Mouse (Mus musculus) cortical plate, adult 2 months (tissue): ENCODE data around the gene Fcer1a.

ENCODE experiments used
- CTCF ChIP-seq: fragments of 200-500 bp; IDR thresholded peaks from 2 replicates; pipeline ENCODE4 v1.5.1; 2011; ENCODE audit warnings: mild to moderate bottlenecking, control low read depth, low read length; ENCODE audit not compliant: insufficient read depth; ENCODE audit errors: extremely low read depth
- POLR2A ChIP-seq: fragments of 200-500 bp; IDR thresholded peaks from 2 replicates; pipeline ENCODE4 v1.6.1; 2011; ENCODE audit warnings: mild to moderate bottlenecking, low read length, control low read depth; ENCODE audit not compliant: insufficient read depth; ENCODE audit errors: extremely low read depth

DNA sequence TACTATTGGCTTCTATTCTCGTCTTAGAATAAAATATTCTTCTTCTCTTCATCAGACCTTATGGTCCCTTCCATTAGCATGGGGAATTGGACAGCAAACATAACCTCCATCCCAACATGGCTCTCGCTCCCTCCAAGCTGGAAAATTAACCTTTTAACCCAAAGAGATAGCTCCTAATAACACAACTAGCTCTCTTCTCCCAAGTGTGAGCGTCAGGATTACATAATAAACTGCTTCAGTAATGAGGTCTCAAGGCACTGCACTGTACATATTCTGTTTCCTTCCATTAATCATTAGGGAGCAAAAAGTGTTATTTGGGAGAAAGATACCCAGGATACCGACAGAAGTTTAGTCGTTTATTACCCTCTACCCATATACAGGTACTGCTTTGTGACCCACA, 14.9 kb downstream of the Fcer1a start, which contains the start of gene Olfr1404:
- TF ChIP-seq POLR2A (no peak), CTCF (no peak)
